Mouse (Mus musculus): Measurements from ENCODE around the gene Gipr. TPM values are rescaled to one million over a fixed set of nuclear protein-coding genes. Genes with fewer than 3 reads are reported as not detected.
A peak's percentile ranks its signal among the peaks of the same experiment; 100 is the strongest.

Gene Gipr
- polyA plus RNA-seq, 1 experiment from 2014 or later = 0.75 TPM

GRCm38 (mm10) chr7:19172874-19173273 lies 6.9 kb upstream of the Gipr start:
- H3K27ac ChIP-seq (ENCODE audit: low read depth, low read length) = no peak overlapping the region
- H3K9ac ChIP-seq (ENCODE audit: low read length) = peak overlapping the region; percentile 36; the same call in 1 of the 2 replicates
- WGBS = 2% methylated on average over 17 of the region's 17 CpGs
- no peaks in the 10 kb centered on the region for H3K9me3 ChIP-seq (ENCODE audit: control insufficient read depth, low read length)
- peak; percentile 99 for DNase-seq (ENCODE audit: low spot score, missing footprints)
- H3K27me3 ChIP-seq (ENCODE audit: control insufficient read depth, insufficient read depth, low read length) = peaks cover 23% of the 10 kb centered on the region
- peaks cover 8% of the 10 kb centered on the region for H3K4me1 ChIP-seq (ENCODE audit: control insufficient read depth, insufficient read depth, low read length)
- peak; percentile 75 for ATAC-seq (ENCODE audit: low FRiP score)
- peak overlapping the region; percentile 36 for H3K4me2 ChIP-seq
- no peaks in the 10 kb centered on the region for H3K36me3 ChIP-seq (ENCODE audit: control insufficient read depth, insufficient read depth, low read length)
- peak overlapping the region; percentile 8; the same call in 1 of the 2 replicates for H3K4me3 ChIP-seq (ENCODE audit: low read depth, low read length)

- Histone ChIP-seq H3K9ac (ENCODE audit: low read length) (no peak overlapping the region), H3K4me2 (no peak overlapping the region), H3K27me3 (ENCODE audit: control insufficient read depth, insufficient read depth, low read length) (peaks cover 13% of the 10 kb centered on the region), H3K27ac (ENCODE audit: low read depth, low read length) (peak overlapping the region; percentile 12; the same call in 1 of the 2 replicates), H3K4me3 (ENCODE audit: low read depth, low read length) (no peak overlapping the region), H3K36me3 (ENCODE audit: control insufficient read depth, insufficient read depth, low read length) (no peaks in the 10 kb centered on the region), H3K4me1 (ENCODE audit: control insufficient read depth, insufficient read depth, low read length) (peaks cover 8% of the 10 kb centered on the region), H3K9me3 (ENCODE audit: control insufficient read depth, low read length) (peaks cover 2% of the 10 kb centered on the region; the same call in 1 of the 2 replicates)
- WGBS = 67% methylated on average over 8 of the region's 8 CpGs
- no peak for DNase-seq (ENCODE audit: low spot score, missing footprints)
- no peak for ATAC-seq (ENCODE audit: low FRiP score)
These were observed 5.9 kb upstream of the Gipr start for GRCm38 (mm10) chr7:19171831-19172230.

- no peak overlapping the region for H3K9ac ChIP-seq (ENCODE audit: low read length)
- DNase-seq (ENCODE audit: low spot score, missing footprints) (no peak), ATAC-seq (ENCODE audit: low FRiP score) (no peak)
- H3K27me3 ChIP-seq (ENCODE audit: control insufficient read depth, insufficient read depth, low read length) = peaks cover 3% of the 10 kb centered on the region
- H3K9me3 ChIP-seq (ENCODE audit: control insufficient read depth, low read length) = peaks cover 2% of the 10 kb centered on the region; the same call in 1 of the 2 replicates
- H3K27ac ChIP-seq (ENCODE audit: low read depth, low read length) = no peak overlapping the region
- H3K4me3 ChIP-seq (ENCODE audit: low read depth, low read length) = no peak overlapping the region
- peaks cover 6% of the 10 kb centered on the region for H3K4me1 ChIP-seq (ENCODE audit: control insufficient read depth, insufficient read depth, low read length)
- H3K36me3 ChIP-seq (ENCODE audit: control insufficient read depth, insufficient read depth, low read length) = no peaks in the 10 kb centered on the region
- WGBS = 68% methylated on average over 8 of the region's 8 CpGs
- H3K4me2 ChIP-seq = no peak overlapping the region
These were observed 4.2 kb upstream of the Gipr start for GRCm38 (mm10) chr7:19170142-19170541.

GRCm38 (mm10) chr7:19169506-19169905 lies 3.6 kb upstream of the Gipr start:
- peaks cover 8% of the 10 kb centered on the region for H3K27me3 ChIP-seq (ENCODE audit: control insufficient read depth, insufficient read depth, low read length)
- no peak overlapping the region for H3K4me2 ChIP-seq
- no peak overlapping the region for H3K9ac ChIP-seq (ENCODE audit: low read length)
- ATAC-seq (ENCODE audit: low FRiP score) (no peak), DNase-seq (ENCODE audit: low spot score, missing footprints) (peak; percentile 78)
- no peak overlapping the region for H3K4me3 ChIP-seq (ENCODE audit: low read depth, low read length)
- H3K4me1 ChIP-seq (ENCODE audit: control insufficient read depth, insufficient read depth, low read length) = peaks cover 11% of the 10 kb centered on the region
- no peak overlapping the region for H3K27ac ChIP-seq (ENCODE audit: low read depth, low read length)
- H3K9me3 ChIP-seq (ENCODE audit: control insufficient read depth, low read length) = peaks cover 2% of the 10 kb centered on the region; the same call in 1 of the 2 replicates
- H3K36me3 ChIP-seq (ENCODE audit: control insufficient read depth, insufficient read depth, low read length) = no peaks in the 10 kb centered on the region
- 66% methylated on average over 10 of the region's 10 CpGs for WGBS

GRCm38 (mm10) chr7:19166990-19167389 lies 1.1 kb upstream of the Gipr start:
- peaks cover 21% of the 10 kb centered on the region for H3K27me3 ChIP-seq (ENCODE audit: control insufficient read depth, insufficient read depth, low read length)

GRCm38 (mm10) chr7:19164978-19165377 lies 949 bp downstream of the Gipr start:
- Histone ChIP-seq H3K27me3 (ENCODE audit: control insufficient read depth, insufficient read depth, low read length) (peaks cover 25% of the 10 kb centered on the region), H3K4me2 (peak overlapping the region; percentile 13; the same call in 1 of the 2 replicates), H3K4me1 (ENCODE audit: control insufficient read depth, insufficient read depth, low read length) (peaks cover 13% of the 10 kb centered on the region), H3K4me3 (ENCODE audit: low read depth, low read length) (no peak overlapping the region), H3K27ac (ENCODE audit: low read depth, low read length) (no peak overlapping the region), H3K9ac (ENCODE audit: low read length) (no peak overlapping the region), H3K9me3 (ENCODE audit: control insufficient read depth, low read length) (peaks cover 2% of the 10 kb centered on the region; the same call in 1 of the 2 replicates), H3K36me3 (ENCODE audit: control insufficient read depth, insufficient read depth, low read length) (no peaks in the 10 kb centered on the region)
- no peak for ATAC-seq (ENCODE audit: low FRiP score)
- WGBS = 2% methylated on average over 13 of the region's 13 CpGs
- DNase-seq (ENCODE audit: low spot score, missing footprints) = no peak

More at GRCm38 (mm10) chr7:19166990-19167389, 1.1 kb upstream of the Gipr start:
- no peak overlapping the region for H3K4me3 ChIP-seq (ENCODE audit: low read depth, low read length)
- peaks cover 2% of the 10 kb centered on the region; the same call in 1 of the 2 replicates for H3K9me3 ChIP-seq (ENCODE audit: control insufficient read depth, low read length)
- DNase-seq (ENCODE audit: low spot score, missing footprints) (no peak), ATAC-seq (ENCODE audit: low FRiP score) (no peak)
- no peak overlapping the region for H3K9ac ChIP-seq (ENCODE audit: low read length)
- no peak overlapping the region for H3K4me2 ChIP-seq
- H3K27ac ChIP-seq (ENCODE audit: low read depth, low read length) = no peak overlapping the region
- H3K36me3 ChIP-seq (ENCODE audit: control insufficient read depth, insufficient read depth, low read length) = no peaks in the 10 kb centered on the region
- 88% methylated on average over 3 of the region's 3 CpGs for WGBS
- H3K4me1 ChIP-seq (ENCODE audit: control insufficient read depth, insufficient read depth, low read length) = peaks cover 13% of the 10 kb centered on the region

- no peak overlapping the region for H3K9ac ChIP-seq (ENCODE audit: low read length)
- ATAC-seq (ENCODE audit: low FRiP score) (no peak), DNase-seq (ENCODE audit: low spot score, missing footprints) (no peak)
- peaks cover 32% of the 10 kb centered on the region for H3K27me3 ChIP-seq (ENCODE audit: control insufficient read depth, insufficient read depth, low read length)
- peaks cover 2% of the 10 kb centered on the region; the same call in 1 of the 2 replicates for H3K9me3 ChIP-seq (ENCODE audit: control insufficient read depth, low read length)
- H3K4me3 ChIP-seq (ENCODE audit: low read depth, low read length) = no peak overlapping the region
- no peak overlapping the region for H3K27ac ChIP-seq (ENCODE audit: low read depth, low read length)
- 0 out of 2 replicates have a peak overlapping the region, but pooled peaks have one; percentile 11 for H3K4me2 ChIP-seq
- no peaks in the 10 kb centered on the region for H3K36me3 ChIP-seq (ENCODE audit: control insufficient read depth, insufficient read depth, low read length)
- peaks cover 13% of the 10 kb centered on the region for H3K4me1 ChIP-seq (ENCODE audit: control insufficient read depth, insufficient read depth, low read length)
- 1% methylated on average over 6 of the region's 6 CpGs for WGBS
These were observed 1.7 kb downstream of the Gipr start for GRCm38 (mm10) chr7:19164189-19164588.

- Histone ChIP-seq H3K9ac (ENCODE audit: low read length) (no peak overlapping the region), H3K27me3 (ENCODE audit: control insufficient read depth, insufficient read depth, low read length) (peaks cover 33% of the 10 kb centered on the region), H3K9me3 (ENCODE audit: control insufficient read depth, low read length) (peaks cover 2% of the 10 kb centered on the region; the same call in 1 of the 2 replicates), H3K4me3 (ENCODE audit: low read depth, low read length) (no peak overlapping the region), H3K36me3 (ENCODE audit: control insufficient read depth, insufficient read depth, low read length) (no peaks in the 10 kb centered on the region), H3K27ac (ENCODE audit: low read depth, low read length) (no peak overlapping the region), H3K4me1 (ENCODE audit: control insufficient read depth, insufficient read depth, low read length) (peaks cover 13% of the 10 kb centered on the region), H3K4me2 (no peak overlapping the region)
- no peak for ATAC-seq (ENCODE audit: low FRiP score)
- no peak for DNase-seq (ENCODE audit: low spot score, missing footprints)
- 34% methylated on average over 12 of the region's 12 CpGs for WGBS
These were observed 2.2 kb downstream of the Gipr start for GRCm38 (mm10) chr7:19163752-19164151.

- ATAC-seq (ENCODE audit: low FRiP score) = no peak
- no peak overlapping the region for H3K4me3 ChIP-seq (ENCODE audit: low read depth, low read length)
- peaks cover 13% of the 10 kb centered on the region for H3K4me1 ChIP-seq (ENCODE audit: control insufficient read depth, insufficient read depth, low read length)
- H3K9ac ChIP-seq (ENCODE audit: low read length) = no peak overlapping the region
- DNase-seq (ENCODE audit: low spot score, missing footprints) = no peak
- H3K27ac ChIP-seq (ENCODE audit: low read depth, low read length) = no peak overlapping the region
- H3K4me2 ChIP-seq = no peak overlapping the region
- H3K36me3 ChIP-seq (ENCODE audit: control insufficient read depth, insufficient read depth, low read length) = no peaks in the 10 kb centered on the region
- H3K27me3 ChIP-seq (ENCODE audit: control insufficient read depth, insufficient read depth, low read length) = peaks cover 33% of the 10 kb centered on the region
- WGBS = 90% methylated on average over 7 of the region's 7 CpGs
- peaks cover 2% of the 10 kb centered on the region; the same call in 1 of the 2 replicates for H3K9me3 ChIP-seq (ENCODE audit: control insufficient read depth, low read length)
These were observed 3.0 kb downstream of the Gipr start for GRCm38 (mm10) chr7:19162928-19163327.

Measured in midbrain, embryonic 11.5 days (tissue).